Mouse (Mus musculus): ENCODE measurements around the gene Adgre5. TPM values are rescaled to one million over a fixed set of nuclear protein-coding genes. Genes with fewer than 3 reads are reported as not detected.

Gene Adgre5
- polyA plus RNA-seq, 1 experiment = 232 TPM

DNA sequence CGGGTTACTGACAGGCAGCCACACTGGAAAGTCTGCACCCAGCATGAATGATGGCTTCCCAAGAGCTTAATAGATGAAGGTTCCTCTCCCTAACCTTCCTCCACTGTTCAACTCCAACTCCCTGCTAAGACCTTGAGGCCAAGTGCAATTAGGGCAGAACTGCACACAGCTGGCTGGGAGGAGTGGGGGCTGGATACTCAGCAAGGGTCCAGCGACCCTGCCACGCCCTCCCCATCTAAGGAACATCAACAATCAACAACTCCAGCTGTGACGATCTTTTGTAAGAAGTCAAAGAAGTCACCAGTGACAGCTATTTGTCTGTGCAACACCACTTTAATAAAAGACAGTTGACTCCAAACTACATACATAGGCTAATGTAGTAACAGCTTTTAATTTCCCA is 35.5 kb upstream of the Adgre5 start:
- TF ChIP-seq CTCF (IDR thresholded peaks at IDR 0.05; ENCODE audit: extremely low read depth, insufficient read depth, insufficient read length, insufficient replicate concordance) = no peak
- no peak for TF ChIP-seq POLR2A (IDR thresholded peaks at IDR 0.05; ENCODE audit: low read depth, low read length)
- WGBS = 65% methylated on average over 4 of the region's 4 CpGs
- H3K36me3 ChIP-seq (ENCODE audit: control insufficient read depth, insufficient read depth, low read length) = no peaks in the 10 kb centered on the region
- H3K4me3 ChIP-seq (ENCODE audit: extremely low read depth, insufficient read depth, insufficient read length) = no peak overlapping the region
- H3K4me1 ChIP-seq (ENCODE audit: control insufficient read depth, insufficient read depth, insufficient read length) = peaks cover 15% of the 10 kb centered on the region; the same call in 1 of the 2 replicates
- H3K27ac ChIP-seq (ENCODE audit: insufficient read depth, low read length) = no peak overlapping the region; the same call in 1 of the 2 replicates
- no peaks in the 10 kb centered on the region for H3K27me3 ChIP-seq (ENCODE audit: control insufficient read depth, insufficient read depth, low read length)
- DNase-seq (ENCODE audit: low read depth in 1 of 2, low spot score in 2 of 2) = no peak

DNA sequence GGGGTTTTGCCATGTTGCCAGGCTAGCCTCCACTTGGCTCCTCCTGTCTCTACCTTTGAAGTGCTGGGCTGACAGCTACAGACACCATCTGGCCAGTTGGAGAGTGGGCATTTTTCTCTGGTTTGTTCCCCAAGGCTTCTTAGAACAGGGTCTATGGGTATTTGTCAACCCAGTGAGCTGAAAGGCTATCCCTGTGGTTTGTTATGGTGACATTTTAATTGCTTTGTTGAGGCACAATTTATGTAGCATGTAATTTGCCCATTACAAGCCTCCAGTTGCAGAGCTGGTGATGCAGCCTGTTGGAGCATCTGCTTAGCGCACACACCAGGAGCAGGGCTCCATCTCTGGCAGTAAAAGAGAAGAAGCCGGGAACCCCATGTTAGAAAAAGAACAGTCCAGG is 33.1 kb upstream of the Adgre5 start:
- no peaks in the 10 kb centered on the region for H3K27me3 ChIP-seq (ENCODE audit: control insufficient read depth, insufficient read depth, low read length)
- peak overlapping the region; percentile 47; the same call in 1 of the 2 replicates for H3K27ac ChIP-seq (ENCODE audit: insufficient read depth, low read length)
- TF ChIP-seq POLR2A (IDR thresholded peaks at IDR 0.05; ENCODE audit: low read depth, low read length) = no peak
- no peak for TF ChIP-seq CTCF (IDR thresholded peaks at IDR 0.05; ENCODE audit: extremely low read depth, insufficient read depth, insufficient read length, insufficient replicate concordance)
- no peak overlapping the region for H3K4me3 ChIP-seq (ENCODE audit: extremely low read depth, insufficient read depth, insufficient read length)
- 87% methylated on average over 2 of the region's 2 CpGs for WGBS
- no peak for DNase-seq (ENCODE audit: low read depth in 1 of 2, low spot score in 2 of 2)
- no peaks in the 10 kb centered on the region for H3K36me3 ChIP-seq (ENCODE audit: control insufficient read depth, insufficient read depth, low read length)
- H3K4me1 ChIP-seq (ENCODE audit: control insufficient read depth, insufficient read depth, insufficient read length) = peaks cover 15% of the 10 kb centered on the region; the same call in 1 of the 2 replicates

DNA sequence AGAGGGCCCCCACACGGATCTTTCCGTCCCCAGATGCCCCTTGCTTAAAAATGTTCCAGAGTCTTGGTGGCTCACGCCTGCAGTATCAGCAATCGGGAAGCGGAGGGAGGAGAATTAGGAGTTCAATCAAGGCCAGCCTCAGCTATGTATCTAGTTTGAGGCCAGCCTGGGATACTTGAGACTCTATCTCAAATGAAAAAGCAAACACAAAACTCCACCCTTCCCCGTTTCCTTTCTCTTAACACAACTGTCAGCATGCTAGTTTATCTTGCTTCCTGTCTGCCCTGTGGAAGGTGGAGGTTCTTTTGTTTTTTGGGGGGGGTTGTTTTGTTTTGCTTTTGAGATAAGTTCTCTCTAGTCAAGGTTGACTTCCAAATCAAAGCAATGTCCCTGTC is 32.3 kb upstream of the Adgre5 start:
- Histone ChIP-seq H3K27ac (ENCODE audit: insufficient read depth, low read length) (peak overlapping the region; percentile 85), H3K4me3 (ENCODE audit: extremely low read depth, insufficient read depth, insufficient read length) (peak overlapping the region; percentile 26; the same call in 1 of the 2 replicates)
- WGBS = 31% methylated on average over 6 of the region's 6 CpGs

DNA sequence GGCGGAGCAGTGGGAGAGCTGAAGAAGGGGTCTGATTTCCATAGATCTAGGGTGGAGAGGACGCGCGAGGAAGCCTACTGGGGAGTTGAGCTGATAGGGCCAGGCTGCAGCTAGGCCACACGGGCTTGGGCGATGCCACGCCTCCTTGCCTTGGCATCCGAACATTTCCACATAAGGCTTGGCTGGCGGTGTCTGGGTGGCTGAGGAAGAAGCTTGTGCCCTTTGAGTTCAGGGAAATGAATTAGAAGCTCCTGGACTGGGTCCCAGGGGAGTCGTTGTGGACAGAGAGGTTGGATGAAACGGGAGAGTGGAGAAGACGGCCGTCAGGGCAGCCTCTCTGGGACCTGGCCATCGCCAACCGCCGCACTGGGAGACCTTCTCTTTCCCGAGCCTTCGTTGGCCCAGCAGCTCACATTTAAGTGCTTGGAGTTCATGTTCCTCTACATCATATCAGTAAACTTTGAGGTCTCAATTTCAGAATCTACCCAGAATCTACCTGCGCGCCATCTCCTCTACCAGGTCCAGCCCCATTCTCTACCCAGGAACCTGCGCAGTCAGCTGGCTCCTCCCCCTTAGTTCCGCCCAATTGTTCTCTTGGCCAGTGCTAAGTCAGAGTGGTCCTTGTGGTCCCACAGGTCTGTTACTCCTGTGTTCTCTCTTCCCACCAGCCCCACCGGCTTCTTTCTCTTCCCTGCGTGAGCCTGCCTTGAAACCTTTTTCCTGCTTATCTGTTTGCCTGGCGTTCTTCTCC is 31.8 kb upstream of the Adgre5 start:
- H3K4me1 ChIP-seq (ENCODE audit: control insufficient read depth, insufficient read depth, insufficient read length) = peaks cover 25% of the 10 kb centered on the region; the same call in 1 of the 2 replicates
- TF ChIP-seq POLR2A (IDR thresholded peaks at IDR 0.05; ENCODE audit: low read depth, low read length) = peak; percentile 10; the same call in 1 of the 2 replicates
- TF ChIP-seq CTCF (IDR thresholded peaks at IDR 0.05; ENCODE audit: extremely low read depth, insufficient read depth, insufficient read length, insufficient replicate concordance) = no peak
- peak; percentile 45 to 59 for DNase-seq (ENCODE audit: low read depth in 1 of 2, low spot score in 2 of 2)
- no peaks in the 10 kb centered on the region for H3K27me3 ChIP-seq (ENCODE audit: control insufficient read depth, insufficient read depth, low read length)
- H3K36me3 ChIP-seq (ENCODE audit: control insufficient read depth, insufficient read depth, low read length) = no peaks in the 10 kb centered on the region
- peak overlapping the region; percentile 49 for H3K4me3 ChIP-seq (ENCODE audit: extremely low read depth, insufficient read depth, insufficient read length)
- peak overlapping the region; percentile 85 for H3K27ac ChIP-seq (ENCODE audit: insufficient read depth, low read length)
- 29% methylated on average over 25 of the region's 25 CpGs for WGBS

More for the DNA sequence above, 32.3 kb upstream of the Adgre5 start:
- TF ChIP-seq CTCF (IDR thresholded peaks at IDR 0.05; ENCODE audit: extremely low read depth, insufficient read depth, insufficient read length, insufficient replicate concordance) (no peak), POLR2A (IDR thresholded peaks at IDR 0.05; ENCODE audit: low read depth, low read length) (no peak)
- no peaks in the 10 kb centered on the region for H3K36me3 ChIP-seq (ENCODE audit: control insufficient read depth, insufficient read depth, low read length)
- no peaks in the 10 kb centered on the region for H3K27me3 ChIP-seq (ENCODE audit: control insufficient read depth, insufficient read depth, low read length)
- DNase-seq (ENCODE audit: low read depth in 1 of 2, low spot score in 2 of 2) = no peak
- peaks cover 21% of the 10 kb centered on the region; the same call in 1 of the 2 replicates for H3K4me1 ChIP-seq (ENCODE audit: control insufficient read depth, insufficient read depth, insufficient read length)

DNA sequence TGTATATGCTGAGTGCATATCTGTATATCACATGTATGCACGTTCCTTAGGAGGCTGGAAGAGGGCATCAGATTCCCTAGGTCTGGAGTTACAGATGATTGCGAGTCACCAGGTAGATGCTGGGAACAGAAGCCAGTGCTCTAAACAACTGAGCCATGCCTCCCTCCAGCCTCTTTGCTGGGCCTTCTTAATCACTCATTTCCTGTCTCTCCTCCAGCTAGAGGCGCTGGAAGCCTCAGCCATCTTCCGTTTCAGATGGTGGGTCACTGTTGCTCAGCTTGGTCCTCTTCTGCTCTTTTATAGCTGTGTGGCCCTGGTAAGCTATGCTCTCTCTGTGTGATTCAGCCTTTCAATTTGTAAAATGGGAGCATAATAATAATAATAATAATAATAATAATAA is 30.7 kb upstream of the Adgre5 start:
- no peaks in the 10 kb centered on the region for H3K27me3 ChIP-seq (ENCODE audit: control insufficient read depth, insufficient read depth, low read length)
- no peak overlapping the region for H3K4me3 ChIP-seq (ENCODE audit: extremely low read depth, insufficient read depth, insufficient read length)
- WGBS = 56% methylated on average over 4 of the region's 4 CpGs
- TF ChIP-seq CTCF (IDR thresholded peaks at IDR 0.05; ENCODE audit: extremely low read depth, insufficient read depth, insufficient read length, insufficient replicate concordance) (no peak), POLR2A (IDR thresholded peaks at IDR 0.05; ENCODE audit: low read depth, low read length) (no peak)
- DNase-seq (ENCODE audit: low read depth in 1 of 2, low spot score in 2 of 2) = no peak
- H3K4me1 ChIP-seq (ENCODE audit: control insufficient read depth, insufficient read depth, insufficient read length) = peaks cover 25% of the 10 kb centered on the region; the same call in 1 of the 2 replicates
- no peaks in the 10 kb centered on the region for H3K36me3 ChIP-seq (ENCODE audit: control insufficient read depth, insufficient read depth, low read length)
- H3K27ac ChIP-seq (ENCODE audit: insufficient read depth, low read length) = 0 out of 2 replicates have a peak overlapping the region, but pooled peaks have one; percentile 23

DNA sequence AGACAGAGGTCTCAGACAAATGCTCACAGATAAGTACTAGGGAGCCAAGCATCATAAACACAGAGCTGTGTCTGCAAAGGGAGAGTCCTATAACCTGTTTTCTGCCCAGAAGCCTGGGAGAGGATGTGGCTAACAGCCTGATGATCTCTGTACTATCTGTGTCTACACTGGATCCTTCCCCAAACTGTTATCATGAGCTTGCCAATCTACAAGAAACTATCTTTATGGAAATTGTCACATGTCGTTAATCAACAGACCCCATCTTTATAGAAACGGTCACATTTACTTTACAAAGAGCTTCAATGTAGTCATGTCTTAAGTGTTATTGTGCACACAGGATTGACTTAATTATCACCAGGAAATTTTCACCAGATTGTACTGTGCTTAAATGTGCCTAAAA is 29.5 kb upstream of the Adgre5 start:
- peaks cover 23% of the 10 kb centered on the region; the same call in 1 of the 2 replicates for H3K4me1 ChIP-seq (ENCODE audit: control insufficient read depth, insufficient read depth, insufficient read length)
- 73% methylated on average over 2 of the region's 2 CpGs for WGBS

DNA sequence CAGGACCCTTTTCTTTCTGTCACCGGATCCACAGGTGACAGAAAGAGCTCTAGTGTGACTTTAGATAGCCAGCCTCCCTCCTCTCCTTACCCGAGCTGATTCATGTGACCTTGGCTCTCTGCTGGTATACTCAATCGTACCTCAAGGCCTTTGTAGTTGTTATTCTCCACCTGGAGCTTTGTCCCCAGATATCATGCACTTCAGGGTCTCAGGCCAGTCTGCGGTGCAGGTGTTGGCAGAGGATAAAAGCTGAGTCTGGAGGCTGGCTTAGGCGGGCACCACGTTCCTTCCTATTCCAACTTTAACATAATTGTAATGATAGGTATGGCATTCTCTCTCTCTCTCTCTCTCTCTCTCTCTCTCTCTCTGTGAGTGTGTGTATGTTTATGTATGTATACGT is 28.6 kb upstream of the Adgre5 start:
- Histone ChIP-seq H3K27ac (ENCODE audit: insufficient read depth, low read length) (no peak overlapping the region), H3K4me1 (ENCODE audit: control insufficient read depth, insufficient read depth, insufficient read length) (peaks cover 23% of the 10 kb centered on the region; the same call in 1 of the 2 replicates), H3K4me3 (ENCODE audit: extremely low read depth, insufficient read depth, insufficient read length) (no peak overlapping the region), H3K36me3 (ENCODE audit: control insufficient read depth, insufficient read depth, low read length) (no peaks in the 10 kb centered on the region), H3K27me3 (ENCODE audit: control insufficient read depth, insufficient read depth, low read length) (no peaks in the 10 kb centered on the region)
- no peak for DNase-seq (ENCODE audit: low read depth in 1 of 2, low spot score in 2 of 2)
- TF ChIP-seq POLR2A (IDR thresholded peaks at IDR 0.05; ENCODE audit: low read depth, low read length) (no peak), CTCF (IDR thresholded peaks at IDR 0.05; ENCODE audit: extremely low read depth, insufficient read depth, insufficient read length, insufficient replicate concordance) (no peak)
- 83% methylated on average over 7 of the region's 7 CpGs for WGBS

More for the DNA sequence above, 29.5 kb upstream of the Adgre5 start:
- TF ChIP-seq CTCF (IDR thresholded peaks at IDR 0.05; ENCODE audit: extremely low read depth, insufficient read depth, insufficient read length, insufficient replicate concordance) (no peak), POLR2A (IDR thresholded peaks at IDR 0.05; ENCODE audit: low read depth, low read length) (no peak)
- no peaks in the 10 kb centered on the region for H3K36me3 ChIP-seq (ENCODE audit: control insufficient read depth, insufficient read depth, low read length)
- DNase-seq (ENCODE audit: low read depth in 1 of 2, low spot score in 2 of 2) = no peak
- H3K27me3 ChIP-seq (ENCODE audit: control insufficient read depth, insufficient read depth, low read length) = no peaks in the 10 kb centered on the region
- H3K4me3 ChIP-seq (ENCODE audit: extremely low read depth, insufficient read depth, insufficient read length) = no peak overlapping the region
- no peak overlapping the region for H3K27ac ChIP-seq (ENCODE audit: insufficient read depth, low read length)
